ENCODE assay signal across 9 mouse cellular contexts in genomic region chr2:52999524-52999969, GRCm38 (mm10).
DNase-seq lines count a peak whose midpoint lies in the region; ATAC-seq and TF ChIP-seq lines count a peak whose summit lies in the region.
"Had no signal": no experiment of that assay in that cellular context is flagged by ENCODE, and none has a peak within 500 bp of the region (broad histone marks: within the 10 kb centered on the region; RNA-seq: fewer than 3 reads in every experiment).

No protein-coding gene starts in this region.

- WGBS in midbrain, embryonic 13.5 days: 20% methylated on average over 3 of the region's 3 CpGs
- WGBS in midbrain, embryonic 10.5 days: 50% methylated on average over 3 of the region's 3 CpGs
- 14% methylated on average over 3 of the region's 3 CpGs for WGBS in forebrain, postnatal 0 days

- no peaks in the 10 kb centered on the region for H3K27me3 ChIP-seq in midbrain, embryonic 13.5 days
- no peaks in the 10 kb centered on the region for H3K27me3 ChIP-seq in midbrain, embryonic 10.5 days (ENCODE audit: low read depth, poor library complexity, severe bottlenecking)
- H3K27me3 ChIP-seq in forebrain, postnatal 0 days (ENCODE audit: insufficient read depth, low read length): no peaks in the 10 kb centered on the region

- TF ChIP-seq CTCF in forebrain, postnatal 0 days (IDR thresholded peaks at IDR 0.05; ENCODE audit: low read depth): peak; percentile 63

- intact Hi-C loops in gastrocnemius, postnatal 36 days (cut with DNase I): no loop called here

- no peak overlapping the region for H3K4me3 ChIP-seq in midbrain, embryonic 13.5 days (replicated peaks)
- no peak overlapping the region for H3K4me3 ChIP-seq in midbrain, embryonic 10.5 days
- H3K4me3 ChIP-seq in forebrain, postnatal 0 days (ENCODE audit: low read depth, low read length): no peak overlapping the region
- H3K4me3 ChIP-seq: myocyte had no signal

- H3K9me3 ChIP-seq in midbrain, embryonic 13.5 days: no peaks in the 10 kb centered on the region
- H3K9me3 ChIP-seq in midbrain, embryonic 10.5 days (replicated peaks): no peaks in the 10 kb centered on the region
- no peaks in the 10 kb centered on the region for H3K9me3 ChIP-seq in forebrain, postnatal 0 days (ENCODE audit: low read length)

- no peak overlapping the region for H3K4me2 ChIP-seq in midbrain, embryonic 13.5 days (replicated peaks)
- no peak overlapping the region for H3K4me2 ChIP-seq in forebrain, postnatal 0 days (ENCODE audit: low read depth)

- peak; percentile 67; the same call in 1 of the 2 replicates for ATAC-seq in midbrain, embryonic 13.5 days
- peak; percentile 68 for ATAC-seq in forebrain, postnatal 0 days

- H3K4me1 ChIP-seq in midbrain, embryonic 13.5 days (replicated peaks): peaks cover 23% of the 10 kb centered on the region
- H3K4me1 ChIP-seq in midbrain, embryonic 10.5 days: peaks cover 34% of the 10 kb centered on the region
- H3K4me1 ChIP-seq in forebrain, postnatal 0 days (ENCODE audit: insufficient read depth): no peaks in the 10 kb centered on the region

- no peaks in the 10 kb centered on the region for H3K36me3 ChIP-seq in midbrain, embryonic 13.5 days
- no peaks in the 10 kb centered on the region for H3K36me3 ChIP-seq in midbrain, embryonic 10.5 days
- no peaks in the 10 kb centered on the region for H3K36me3 ChIP-seq in forebrain, postnatal 0 days (ENCODE audit: insufficient read depth)

- peak; percentile 15 to 20 for DNase-seq in gastrocnemius, adult 8-10 months (ENCODE audit: low spot score in 2 of 2)
- no peak for DNase-seq in gastrocnemius, postnatal 36 days
- no peak for DNase-seq in midbrain, embryonic 10.5 days (ENCODE audit: low spot score)
- DNase-seq in forebrain, postnatal 0 days: no peak
- DNase-seq in skeletal muscle tissue, adult 2 months (ENCODE audit: low read depth, low spot score): peak; percentile 43
- no peak for DNase-seq in urinary bladder, postnatal 14 days (ENCODE audit: low spot score)
- DNase-seq in testis, postnatal 10 days (ENCODE audit: low spot score): no peak

- no peak overlapping the region for H3K9ac ChIP-seq in midbrain, embryonic 13.5 days (replicated peaks)
- H3K9ac ChIP-seq in forebrain, postnatal 0 days: no peak overlapping the region

- H3K27ac ChIP-seq in midbrain, embryonic 13.5 days: no peak overlapping the region
- no peak overlapping the region for H3K27ac ChIP-seq in midbrain, embryonic 10.5 days (replicated peaks)
- no peak overlapping the region for H3K27ac ChIP-seq in forebrain, postnatal 0 days (ENCODE audit: low read depth, low read length)

Comparison
In these comparisons a context has a peak if more than half of its experiments do, and no peak if none do; other contexts are left out.
1. DNase-seq: peak in gastrocnemius, adult 8-10 months (2 of 2) and skeletal muscle tissue, adult 2 months (single experiment); none in gastrocnemius, postnatal 36 days (0 of 2), midbrain, embryonic 10.5 days (single experiment), forebrain, postnatal 0 days (single experiment), urinary bladder, postnatal 14 days (single experiment) and testis, postnatal 10 days (single experiment).